Mouse (Mus musculus) intestine, postnatal 0 days (tissue): Measurements from ENCODE around the gene Pdzd2. TPM values are rescaled to one million over a fixed set of nuclear protein-coding genes. Genes with fewer than 3 reads are reported as not detected.

Experiments used
- ATAC-seq: fragments of 200-750 bp; cut with Nextera tagmentation; 2 replicates; pipeline ENCODE4 v1.8.0; 2017; ENCODE audit warnings: mild to moderate bottlenecking, moderate TSS enrichment, moderate library complexity
- H3K27ac ChIP-seq: fragments of 300-500 bp; sonication (generic); 2 replicates; pipeline ENCODE4 v1.5.1; 2014; ENCODE audit warnings: mild to moderate bottlenecking, low read depth, low read length, moderate library complexity
- H3K27me3 ChIP-seq: fragments of 300-500 bp; sonication (generic); replicated peaks from 2 replicates; pipeline ENCODE4 v1.6.1; 2014; ENCODE audit warnings: low read length, mixed read lengths; ENCODE audit not compliant: control insufficient read depth, insufficient read depth
- H3K36me3 ChIP-seq: fragments of 300-500 bp; sonication (generic); 2 replicates; pipeline ENCODE4 v1.6.1; 2014; ENCODE audit warnings: mild to moderate bottlenecking, moderate library complexity; ENCODE audit not compliant: control insufficient read depth, insufficient read depth
- H3K4me1 ChIP-seq: fragments of 300-500 bp; sonication (generic); replicated peaks from 2 replicates; pipeline ENCODE4 v1.6.1; 2014; ENCODE audit warnings: antibody characterized with exemption, low read length, mixed read lengths; ENCODE audit not compliant: control insufficient read depth, insufficient read depth
- H3K4me2 ChIP-seq: fragments of 300-500 bp; sonication (generic); replicated peaks from 2 replicates; pipeline ENCODE4 v1.6.1; 2014; ENCODE audit warnings: low read depth, mild to moderate bottlenecking, moderate library complexity
- H3K4me3 ChIP-seq: fragments of 300-500 bp; sonication (generic); 2 replicates; pipeline ENCODE4 v1.5.1; 2014; ENCODE audit warnings: low read depth, low read length
- H3K9ac ChIP-seq: fragments of 300-500 bp; sonication (generic); 2 replicates; pipeline ENCODE4 v1.6.1; 2014; ENCODE audit warnings: mild to moderate bottlenecking, low read depth, low read length
- H3K9me3 ChIP-seq: fragments of 300-500 bp; sonication (generic); 2 replicates; pipeline ENCODE4 v1.6.1; 2016; ENCODE audit warnings: mixed run types; ENCODE audit not compliant: control insufficient read depth
- CTCF ChIP-seq: sonication (generic); IDR thresholded peaks from 2 replicates; pipeline ENCODE4 v1.5.1; 2016; ENCODE audit warnings: low read depth, mild to moderate bottlenecking, control low read depth, antibody characterized with exemption, moderate library complexity
- WGBS: fragments of 180-500 bp; shearing (Covaris S2); extraction: QIAGEN DNeasy Blood & Tissue Kit; methylation state at CpG from one replicate; pipeline ENCODE4 v1.1.7; 2014; 5-methylcytosine and 5-hydroxymethylcytosine counted together
- polyA plus RNA-seq: library from polyadenylated mRNA; unstranded; fragments of >200 nt; fragmentation: Nextera tagmentation; extraction: Ambion mirVana; gene quantifications from 2 replicates; pipeline ENCODE4 v1.2.1, GENCODE M21; 2015

Gene Pdzd2
- polyA plus RNA-seq, 1 experiment from 2014 or later = 10.1 TPM

DNA sequence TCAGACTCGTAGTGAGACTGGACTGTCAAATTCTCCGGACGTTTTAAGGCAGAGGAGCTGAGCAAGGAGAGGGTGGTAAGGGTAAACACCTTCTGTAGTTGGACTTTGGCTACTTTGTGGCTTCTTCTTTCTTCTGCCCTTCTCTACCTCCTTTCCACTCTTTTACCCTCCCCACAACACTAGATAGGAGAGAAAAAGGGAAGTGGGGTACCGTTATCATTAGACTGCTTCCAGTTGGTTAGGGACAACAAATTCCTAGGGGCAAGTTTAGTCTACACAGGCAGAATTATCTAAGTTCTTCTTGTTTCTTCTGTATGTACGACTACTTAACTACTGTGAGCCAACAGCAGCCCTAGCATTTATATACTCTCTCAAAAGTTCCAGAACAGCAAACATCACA lies 334.1 kb downstream of the Pdzd2 start:
- WGBS = 75% methylated on average over 5 of the region's 5 CpGs

DNA sequence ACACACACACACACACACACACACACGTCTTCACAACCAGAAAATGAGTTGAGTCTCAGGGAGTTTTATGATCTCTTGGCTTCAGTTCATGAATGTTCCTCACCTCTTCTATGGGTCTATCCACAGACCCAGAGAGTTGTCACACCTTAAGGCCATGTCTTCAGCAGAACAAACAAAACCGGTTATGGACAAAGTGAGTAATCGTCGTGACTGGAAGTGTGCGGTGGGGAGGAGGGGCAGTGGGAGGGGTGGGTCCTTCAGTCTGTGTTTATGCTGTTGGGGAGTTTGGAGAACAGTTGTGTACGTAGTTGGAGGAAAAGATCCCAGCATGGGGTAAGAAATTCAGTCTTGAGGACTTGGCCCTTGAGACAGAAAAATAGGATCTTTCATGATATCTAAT lies 342.7 kb downstream of the Pdzd2 start:
- Histone ChIP-seq H3K36me3 (peaks cover 39% of the 10 kb centered on the region), H3K4me2 (no peak overlapping the region), H3K9ac (no peak overlapping the region), H3K9me3 (no peaks in the 10 kb centered on the region), H3K27me3 (no peaks in the 10 kb centered on the region), H3K27ac (no peak overlapping the region), H3K4me3 (no peak overlapping the region), H3K4me1 (no peaks in the 10 kb centered on the region)
- no peak for ATAC-seq
- 54% methylated on average over 6 of the region's 6 CpGs for WGBS
- TF ChIP-seq CTCF = no peak

More for the DNA sequence above, 334.1 kb downstream of the Pdzd2 start:
- no peaks in the 10 kb centered on the region for H3K9me3 ChIP-seq
- peaks cover 31% of the 10 kb centered on the region for H3K36me3 ChIP-seq
- H3K27ac ChIP-seq = no peak overlapping the region
- H3K9ac ChIP-seq = no peak overlapping the region
- H3K4me2 ChIP-seq = no peak overlapping the region
- H3K4me3 ChIP-seq = no peak overlapping the region
- no peaks in the 10 kb centered on the region for H3K4me1 ChIP-seq
- no peak for ATAC-seq
- no peaks in the 10 kb centered on the region for H3K27me3 ChIP-seq
- TF ChIP-seq CTCF = no peak

DNA sequence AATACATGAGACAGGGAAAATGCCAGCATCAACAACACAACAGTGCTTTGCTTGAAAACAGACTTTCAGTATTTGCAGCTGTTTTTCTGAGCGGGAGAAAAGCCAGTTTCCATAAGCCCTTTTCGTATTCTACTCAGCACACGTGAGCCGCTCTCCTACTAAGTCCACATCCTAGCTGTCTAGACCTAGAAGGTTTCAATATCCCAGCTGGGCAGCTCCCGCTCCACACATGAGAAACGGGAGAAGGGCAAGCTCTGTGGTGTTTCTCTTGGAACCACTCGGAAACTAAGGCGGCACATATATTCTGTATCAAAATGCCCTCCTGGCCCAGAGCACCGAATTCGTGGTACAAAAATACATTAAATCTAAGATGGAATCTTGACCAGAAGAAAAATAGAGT lies 345.0 kb downstream of the Pdzd2 start:
- no peak overlapping the region for H3K4me3 ChIP-seq

DNA sequence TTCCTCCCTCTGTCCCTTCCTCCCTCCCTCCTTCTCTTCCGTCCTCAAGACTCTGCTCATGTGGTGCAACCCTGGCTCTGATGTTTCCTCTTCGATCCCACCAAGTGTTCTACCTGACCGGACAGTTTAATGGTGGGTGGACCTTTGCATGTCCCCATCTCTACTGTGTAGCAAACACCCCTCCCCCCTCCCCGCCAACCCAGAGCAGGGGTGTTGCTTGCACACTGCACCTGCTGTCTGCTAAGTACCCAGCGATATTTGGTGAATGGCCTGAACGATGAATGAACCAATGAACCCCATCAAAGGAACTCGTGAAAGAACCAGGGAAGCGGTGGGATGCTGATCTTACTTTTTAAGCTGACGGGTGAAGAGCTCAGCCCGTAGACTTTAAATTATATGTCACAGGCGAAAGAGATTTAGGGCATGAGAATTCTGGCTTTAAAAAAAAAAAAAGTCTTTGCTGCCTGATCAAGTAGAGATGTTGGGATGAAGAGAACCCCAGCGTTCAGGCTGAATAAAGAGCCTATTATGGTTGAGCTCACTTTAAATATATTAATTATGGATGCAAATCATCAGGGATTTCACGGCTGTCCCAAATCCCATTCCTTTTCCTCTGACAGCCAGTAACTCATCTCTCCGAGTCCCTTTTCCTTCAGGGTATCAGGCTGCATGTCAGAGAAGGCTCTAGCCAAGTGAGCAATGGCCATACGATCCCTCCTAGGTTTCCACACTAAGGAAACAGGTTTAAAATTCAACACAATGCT lies 350.8 kb downstream of the Pdzd2 start:
- H3K27me3 ChIP-seq = no peaks in the 10 kb centered on the region

More for the DNA sequence above, 345.0 kb downstream of the Pdzd2 start:
- 95% methylated on average over 10 of the region's 10 CpGs for WGBS
- H3K4me1 ChIP-seq = no peaks in the 10 kb centered on the region
- no peak overlapping the region for H3K27ac ChIP-seq
- TF ChIP-seq CTCF = no peak
- no peak overlapping the region for H3K9ac ChIP-seq
- H3K36me3 ChIP-seq = peaks cover 23% of the 10 kb centered on the region
- no peak overlapping the region for H3K4me2 ChIP-seq
- ATAC-seq = no peak
- no peaks in the 10 kb centered on the region for H3K27me3 ChIP-seq
- no peaks in the 10 kb centered on the region for H3K9me3 ChIP-seq

DNA sequence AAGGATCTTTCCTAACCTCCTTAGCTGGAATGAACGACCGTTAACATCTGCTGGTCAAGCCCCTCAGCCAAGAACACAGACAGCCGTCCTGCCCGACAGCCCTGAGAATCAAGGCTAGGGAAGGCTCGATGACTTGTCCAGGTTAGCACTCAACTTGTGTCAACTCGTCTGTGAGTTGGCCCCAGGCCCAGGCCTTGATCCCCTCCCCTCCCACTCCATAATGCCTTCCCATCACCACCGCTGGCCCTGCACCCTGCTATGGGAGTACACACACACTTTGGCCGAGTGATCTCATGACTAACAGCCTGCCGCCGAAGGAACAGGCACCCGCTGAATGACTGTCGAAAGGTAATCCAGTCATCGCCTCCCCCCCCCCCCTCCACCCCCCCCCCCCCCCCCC lies 355.0 kb downstream of the Pdzd2 start:
- Histone ChIP-seq H3K9me3 (no peaks in the 10 kb centered on the region), H3K27ac (no peak overlapping the region), H3K9ac (no peak overlapping the region), H3K4me1 (no peaks in the 10 kb centered on the region), H3K36me3 (peaks cover 30% of the 10 kb centered on the region), H3K4me2 (no peak overlapping the region), H3K27me3 (no peaks in the 10 kb centered on the region), H3K4me3 (no peak overlapping the region)
- 85% methylated on average over 13 of the region's 13 CpGs for WGBS
- no peak for ATAC-seq
- no peak for TF ChIP-seq CTCF

More for the DNA sequence above, 350.8 kb downstream of the Pdzd2 start:
- peaks cover 23% of the 10 kb centered on the region; the same call in 1 of the 2 replicates for H3K36me3 ChIP-seq
- no peak overlapping the region for H3K27ac ChIP-seq
- H3K4me3 ChIP-seq = no peak overlapping the region
- H3K9me3 ChIP-seq = no peaks in the 10 kb centered on the region
- H3K9ac ChIP-seq = no peak overlapping the region
- no peak for TF ChIP-seq CTCF
- no peak for ATAC-seq
- H3K4me1 ChIP-seq = no peaks in the 10 kb centered on the region
- no peak overlapping the region for H3K4me2 ChIP-seq
- WGBS = 89% methylated on average over 15 of the region's 15 CpGs

DNA sequence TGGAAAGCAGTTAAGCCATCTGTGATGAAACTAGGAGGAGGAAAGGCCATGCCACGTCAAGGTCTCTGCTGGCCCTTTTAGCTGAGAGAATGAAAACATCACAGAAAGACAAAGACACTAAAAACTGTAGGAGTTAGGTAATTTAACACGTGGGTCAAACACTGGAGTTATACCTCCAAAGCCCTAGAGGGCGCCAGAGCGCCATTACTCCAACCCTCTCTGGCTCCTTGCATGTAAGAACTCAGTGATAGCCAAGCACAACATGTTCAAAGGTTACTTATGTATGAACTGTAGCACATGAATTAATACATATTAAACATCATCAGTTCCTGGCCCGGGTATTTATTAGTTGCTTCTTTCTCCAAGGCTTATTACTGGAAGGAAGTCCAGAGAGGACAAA lies 359.2 kb downstream of the Pdzd2 start:
- peak; percentile 77 for TF ChIP-seq CTCF
- Histone ChIP-seq H3K36me3 (peaks cover 20% of the 10 kb centered on the region), H3K27me3 (no peaks in the 10 kb centered on the region), H3K9me3 (no peaks in the 10 kb centered on the region), H3K4me1 (no peaks in the 10 kb centered on the region), H3K9ac (no peak overlapping the region), H3K4me3 (no peak overlapping the region), H3K4me2 (no peak overlapping the region), H3K27ac (no peak overlapping the region)
- ATAC-seq = peak; percentile 55; the same call in 1 of the 2 replicates
- 48% methylated on average over 5 of the region's 5 CpGs for WGBS
